Mouse (Mus musculus) macrophage (primary cell): ENCODE measurements around the gene Rnf216. TPM values are rescaled to one million over a fixed set of nuclear protein-coding genes. Genes with fewer than 3 reads are reported as not detected.

Experiments
- H3K27ac ChIP-seq: fragments of 350-480 bp; formaldehyde crosslinking; 2 replicates; pipeline ENCODE4 v1.9.0; 2021
- H3K36me3 ChIP-seq: fragments of 350-480 bp; formaldehyde crosslinking; 2 replicates; pipeline ENCODE4 v1.9.0; 2021; ENCODE audit errors: inconsistent target
- H3K4me3 ChIP-seq: fragments of 350-480 bp; formaldehyde crosslinking; 2 replicates; pipeline ENCODE4 v1.9.0; 2021; ENCODE audit errors: inconsistent target
- H3K79me2 ChIP-seq: fragments of 350-480 bp; formaldehyde crosslinking; 2 replicates; pipeline ENCODE4 v1.9.0; 2021; ENCODE audit errors: inconsistent target
- WGBS: methylation state at CpG from one replicate; pipeline ENCODE4 v1.1.7; 2026; ENCODE audit warnings: inconsistent platforms; ENCODE audit not compliant: missing documents; 5-methylcytosine and 5-hydroxymethylcytosine counted together
- polyA plus RNA-seq: library from polyadenylated mRNA; stranded (reverse); fragments of 250-400 nt; gene quantifications from 3 replicates; pipeline ENCODE4 v1.2.4, GENCODE M21; 2018; ENCODE audit warnings: inconsistent platforms

Rnf216 gene
- polyA plus RNA-seq, 1 experiment from 2014 or later = 26.2 TPM

DNA sequence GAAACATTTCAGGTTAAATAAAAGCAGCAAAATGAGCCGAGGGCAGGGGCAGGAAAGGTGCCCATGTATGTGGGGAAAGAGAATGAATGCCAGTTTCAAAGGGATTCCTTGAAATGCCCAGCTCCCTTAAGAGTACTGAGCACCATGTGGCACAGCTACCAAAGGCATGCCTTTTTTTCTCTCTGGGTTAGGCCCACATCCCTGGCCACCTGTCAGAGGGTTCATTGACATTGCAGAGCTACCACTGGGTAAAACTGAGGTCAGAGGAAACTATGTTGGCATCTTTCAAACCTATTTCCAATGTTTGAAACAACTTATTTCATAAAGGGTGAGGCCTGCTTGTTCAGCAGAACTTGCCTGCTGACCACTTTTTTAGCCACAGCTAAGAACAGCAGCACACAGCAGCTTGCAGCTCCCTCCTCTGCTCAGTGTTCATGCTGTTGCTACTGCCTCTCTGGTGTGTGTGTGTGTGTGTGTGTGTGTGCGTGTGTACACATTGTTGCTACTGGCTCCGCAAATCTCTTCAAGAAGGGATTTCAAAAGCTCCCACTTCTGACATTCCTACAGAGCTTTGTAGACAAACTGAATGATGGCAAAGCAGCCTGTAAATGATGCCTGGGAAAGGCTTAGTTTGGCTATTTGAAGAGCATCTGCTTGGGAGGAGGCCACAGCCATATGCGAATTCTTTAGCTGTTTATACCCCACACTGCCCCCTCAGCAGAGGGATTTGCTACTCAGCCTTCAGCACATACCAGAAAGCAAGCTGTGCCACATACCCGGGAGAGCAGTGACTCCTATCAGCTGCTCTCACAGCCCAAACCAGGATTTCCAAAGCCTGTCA is 59.4 kb downstream of the Rnf216 start:
- Histone ChIP-seq H3K36me3 (no peaks in the 10 kb centered on the region), H3K27ac (peak overlapping the region; percentile 72), H3K79me2 (peaks cover 7% of the 10 kb centered on the region; the same call in 1 of the 2 replicates), H3K4me3 (no peak overlapping the region)
- WGBS = 92% methylated on average over 4 of the region's 5 CpGs

DNA sequence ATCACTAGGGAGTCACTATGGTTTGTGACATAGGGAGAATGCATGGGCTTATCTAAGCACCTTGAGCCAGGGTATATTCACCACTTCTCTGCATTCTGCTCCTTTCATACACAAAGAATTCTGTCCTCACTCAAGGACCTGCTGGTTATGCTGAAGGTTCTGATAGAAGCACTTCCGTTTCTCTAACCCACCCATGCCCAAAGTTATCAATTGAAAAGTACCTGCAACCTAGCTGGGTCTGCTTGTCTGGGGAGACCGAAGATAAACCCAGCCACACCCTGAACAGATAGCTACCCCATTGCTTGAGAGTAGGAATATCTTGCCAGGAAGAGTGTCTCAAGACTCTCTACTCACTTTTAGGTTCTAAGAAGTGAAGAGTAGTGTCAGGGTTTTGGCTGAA is 60.1 kb downstream of the Rnf216 start:
- no peaks in the 10 kb centered on the region for H3K36me3 ChIP-seq
- no peak overlapping the region for H3K4me3 ChIP-seq
- H3K79me2 ChIP-seq = peaks cover 7% of the 10 kb centered on the region; the same call in 1 of the 2 replicates
- 100% methylated on average over 2 of the region's 2 CpGs for WGBS
- peak overlapping the region; percentile 72 for H3K27ac ChIP-seq

DNA sequence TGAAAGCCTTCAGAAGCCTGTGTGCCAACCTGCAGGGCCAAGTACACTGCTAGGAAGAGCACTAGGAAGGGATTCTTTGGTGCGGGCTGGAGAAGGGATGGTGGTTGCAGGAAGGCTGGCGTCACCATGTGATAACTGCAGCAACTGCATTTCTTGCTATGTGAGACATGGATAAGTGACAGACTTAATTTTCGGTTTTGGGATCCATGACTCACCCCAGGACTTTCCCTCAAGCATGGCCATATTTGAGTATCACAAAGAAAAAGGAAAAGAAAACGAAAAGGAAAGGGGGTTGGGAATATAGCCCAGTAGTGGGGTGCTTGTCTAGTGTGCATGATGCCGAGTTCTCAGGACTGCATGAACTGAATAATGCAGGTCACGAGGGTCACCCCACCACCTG is 60.9 kb downstream of the Rnf216 start:
- Histone ChIP-seq H3K4me3 (no peak overlapping the region), H3K79me2 (peaks cover 7% of the 10 kb centered on the region; the same call in 1 of the 2 replicates), H3K36me3 (no peaks in the 10 kb centered on the region), H3K27ac (peak overlapping the region; percentile 3; the same call in 1 of the 2 replicates)
- 98% methylated on average over 6 of the region's 6 CpGs for WGBS

DNA sequence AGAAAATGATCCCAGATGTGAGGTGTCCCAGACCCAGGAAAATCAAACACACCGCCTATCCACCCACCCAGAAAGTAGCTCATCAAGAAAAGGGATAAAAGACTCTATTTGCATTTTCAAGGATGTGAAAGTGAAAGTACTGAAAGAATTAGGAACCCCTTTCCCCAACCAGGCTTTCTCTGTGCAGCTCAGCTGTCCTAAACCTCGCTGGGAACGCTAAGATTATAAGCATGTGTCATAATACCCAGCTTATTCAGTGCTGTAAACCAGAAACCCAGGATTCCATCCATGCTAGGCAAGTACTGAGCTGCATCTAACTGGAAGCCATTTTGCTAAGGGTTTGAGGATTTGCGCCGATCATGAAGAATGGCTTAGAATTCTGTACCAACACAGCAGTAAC is 62.5 kb downstream of the Rnf216 start:
- H3K4me3 ChIP-seq = no peak overlapping the region
- peak overlapping the region; percentile 82 for H3K27ac ChIP-seq
- H3K36me3 ChIP-seq = no peaks in the 10 kb centered on the region; the same call in 1 of the 2 replicates
- peaks cover 7% of the 10 kb centered on the region; the same call in 1 of the 2 replicates for H3K79me2 ChIP-seq
- 35% methylated on average over 5 of the region's 5 CpGs for WGBS

DNA sequence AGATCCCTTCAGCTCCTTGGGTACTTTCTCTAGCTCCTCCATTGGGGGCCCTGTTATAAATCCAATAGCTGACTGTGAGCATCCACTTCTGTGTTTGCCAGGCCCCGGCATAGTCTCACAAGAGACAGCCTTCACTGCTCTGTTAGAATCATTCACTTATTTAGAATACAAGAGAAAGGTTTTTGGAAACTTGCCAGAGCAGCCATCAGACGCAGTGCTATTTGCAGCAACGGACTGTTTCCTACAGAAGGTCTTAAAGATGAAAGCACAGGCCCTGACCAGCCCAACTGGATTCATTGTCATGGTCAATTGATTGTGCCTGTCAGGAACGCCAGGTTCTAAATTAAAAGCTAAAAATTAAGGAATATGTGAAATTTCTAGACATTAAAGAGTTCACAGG is 63.0 kb downstream of the Rnf216 start:
- H3K27ac ChIP-seq = peak overlapping the region; percentile 82
- H3K36me3 ChIP-seq = no peaks in the 10 kb centered on the region; the same call in 1 of the 2 replicates
- H3K4me3 ChIP-seq = no peak overlapping the region
- H3K79me2 ChIP-seq = peaks cover 7% of the 10 kb centered on the region; the same call in 1 of the 2 replicates
- WGBS = 66% methylated on average over 4 of the region's 4 CpGs

DNA sequence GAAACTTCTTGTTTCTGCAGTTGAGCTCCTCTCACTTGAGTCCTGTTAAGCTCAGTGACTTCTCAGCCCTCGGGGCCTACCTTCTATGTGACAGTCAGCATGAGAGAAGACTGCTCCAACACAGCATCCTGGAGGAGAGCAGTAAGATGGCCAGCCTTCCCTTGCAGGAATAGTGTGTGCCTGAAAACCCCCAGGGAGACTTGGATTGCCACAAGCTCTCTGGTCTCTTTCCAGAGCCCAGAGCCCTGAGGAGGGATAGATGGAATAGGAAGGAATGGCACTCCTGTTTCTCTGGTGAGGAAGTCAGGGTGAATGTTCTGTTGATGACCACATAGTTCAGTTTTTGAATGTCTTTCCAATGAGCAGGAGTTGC is 63.8 kb downstream of the Rnf216 start:
- Histone ChIP-seq H3K79me2 (peaks cover 7% of the 10 kb centered on the region; the same call in 1 of the 2 replicates), H3K27ac (peak overlapping the region; percentile 82), H3K36me3 (no peaks in the 10 kb centered on the region; the same call in 1 of the 2 replicates), H3K4me3 (no peak overlapping the region)
- 67% methylated on average over 1 of the region's 1 CpGs for WGBS

DNA sequence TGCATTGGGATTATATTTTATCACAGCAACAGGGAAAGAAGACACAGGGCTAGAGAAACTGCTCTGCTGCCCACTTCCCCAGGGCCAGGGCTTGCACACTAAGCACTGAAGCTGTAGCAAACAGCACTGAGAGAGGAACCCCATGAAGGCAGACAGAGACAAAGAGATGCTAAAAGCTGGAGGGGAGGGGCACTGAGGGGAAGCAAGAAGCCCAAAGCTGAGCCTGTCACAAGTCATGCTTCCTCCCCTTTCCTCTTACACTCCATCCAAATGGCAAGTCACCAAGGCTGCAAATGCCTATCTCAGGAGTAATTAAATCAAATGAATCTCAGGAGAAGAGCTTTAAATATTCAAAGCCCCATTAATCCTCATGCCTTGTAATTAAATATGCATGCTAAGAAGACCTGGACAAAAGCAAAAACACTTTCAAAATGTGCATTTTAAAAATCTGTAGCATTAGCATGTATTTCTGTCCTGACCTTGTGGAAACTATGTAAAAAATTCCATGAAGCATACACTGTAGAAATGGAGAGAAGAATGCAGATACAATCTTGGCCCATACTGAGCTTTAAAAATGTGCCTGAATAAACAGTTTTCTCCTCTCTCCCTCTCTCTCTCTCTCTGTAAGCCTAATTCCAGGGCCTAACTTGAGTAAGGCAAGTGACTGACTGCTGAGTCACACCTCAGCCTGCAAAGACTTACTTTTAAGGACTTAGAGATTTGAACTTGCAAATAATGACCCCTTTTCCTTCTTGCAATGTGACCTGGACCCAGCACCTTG is 64.4 kb downstream of the Rnf216 start:
- H3K27ac ChIP-seq = peak overlapping the region; percentile 82
- no peaks in the 10 kb centered on the region; the same call in 1 of the 2 replicates for H3K36me3 ChIP-seq
- peaks cover 7% of the 10 kb centered on the region; the same call in 1 of the 2 replicates for H3K79me2 ChIP-seq

DNA sequence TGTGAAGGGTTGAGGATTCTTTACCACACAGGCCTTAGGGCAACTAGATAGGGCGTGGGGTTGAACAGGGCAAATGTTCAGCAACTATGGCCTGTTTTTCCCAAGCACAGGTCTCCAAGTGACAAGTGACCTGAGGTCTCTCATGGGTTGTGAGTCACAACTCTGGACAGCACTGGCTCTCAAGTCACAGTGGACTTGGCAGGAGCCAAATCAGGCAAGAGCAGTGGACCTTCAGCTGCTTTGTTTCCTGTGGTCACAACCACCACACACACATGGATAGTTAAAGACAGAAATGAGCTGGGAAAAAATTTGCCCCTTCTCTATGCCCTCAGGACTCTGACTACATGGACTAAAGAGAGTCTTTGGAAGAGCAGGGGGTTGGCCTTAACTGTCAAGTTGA is 65.2 kb downstream of the Rnf216 start:
- Histone ChIP-seq H3K27ac (peak overlapping the region; percentile 82), H3K36me3 (no peaks in the 10 kb centered on the region; the same call in 1 of the 2 replicates), H3K4me3 (no peak overlapping the region), H3K79me2 (peaks cover 7% of the 10 kb centered on the region; the same call in 1 of the 2 replicates)
- WGBS = 95% methylated on average over 1 of the region's 1 CpGs

More for the DNA sequence above, 64.4 kb downstream of the Rnf216 start:
- H3K4me3 ChIP-seq = no peak overlapping the region

DNA sequence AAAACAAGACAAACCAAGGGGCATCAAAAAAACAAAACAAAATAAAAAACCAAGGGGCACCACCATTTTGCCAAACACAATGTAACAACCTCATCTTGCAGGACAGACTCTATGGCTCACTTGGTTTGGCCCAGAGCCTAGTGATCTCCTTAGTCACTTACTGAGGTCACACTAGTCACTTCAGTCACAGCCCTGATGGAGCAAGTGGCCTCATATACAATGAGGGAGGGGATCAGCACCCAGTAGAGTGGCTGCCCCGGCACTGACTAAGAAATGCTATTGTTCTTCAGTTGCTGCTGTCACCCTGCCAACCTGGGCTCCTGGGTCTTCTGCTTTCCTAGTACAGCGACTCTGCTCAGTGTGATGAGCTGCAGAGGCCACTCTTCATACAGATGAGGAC is 68.9 kb downstream of the Rnf216 start:
- 85% methylated on average over 2 of the region's 2 CpGs for WGBS
- Histone ChIP-seq H3K27ac (no peak overlapping the region), H3K79me2 (no peaks in the 10 kb centered on the region; the same call in 1 of the 2 replicates), H3K36me3 (no peaks in the 10 kb centered on the region; the same call in 1 of the 2 replicates), H3K4me3 (no peak overlapping the region)

DNA sequence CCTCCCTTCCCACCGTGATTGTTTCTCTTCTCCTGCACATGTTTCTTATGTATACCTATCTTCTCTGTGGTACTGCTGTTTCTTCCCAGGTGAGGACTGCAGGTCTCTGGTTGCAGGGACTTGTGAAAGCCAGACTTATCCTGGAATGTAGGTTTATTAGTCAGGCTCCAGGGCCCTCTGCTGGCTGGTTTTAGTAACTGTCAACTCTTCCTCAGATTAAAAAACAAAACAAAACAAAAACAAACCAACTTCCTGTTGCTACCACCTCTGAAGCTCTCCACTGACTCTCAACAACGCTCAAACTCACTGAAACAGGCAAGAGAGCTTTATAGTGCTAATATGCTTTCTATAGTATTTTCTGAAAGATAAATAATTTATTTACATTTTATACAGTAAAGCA is 69.5 kb downstream of the Rnf216 start:
- WGBS = 96% methylated on average over 2 of the region's 2 CpGs
- no peak overlapping the region for H3K4me3 ChIP-seq
- no peaks in the 10 kb centered on the region; the same call in 1 of the 2 replicates for H3K36me3 ChIP-seq
- no peaks in the 10 kb centered on the region; the same call in 1 of the 2 replicates for H3K79me2 ChIP-seq
- H3K27ac ChIP-seq = no peak overlapping the region

DNA sequence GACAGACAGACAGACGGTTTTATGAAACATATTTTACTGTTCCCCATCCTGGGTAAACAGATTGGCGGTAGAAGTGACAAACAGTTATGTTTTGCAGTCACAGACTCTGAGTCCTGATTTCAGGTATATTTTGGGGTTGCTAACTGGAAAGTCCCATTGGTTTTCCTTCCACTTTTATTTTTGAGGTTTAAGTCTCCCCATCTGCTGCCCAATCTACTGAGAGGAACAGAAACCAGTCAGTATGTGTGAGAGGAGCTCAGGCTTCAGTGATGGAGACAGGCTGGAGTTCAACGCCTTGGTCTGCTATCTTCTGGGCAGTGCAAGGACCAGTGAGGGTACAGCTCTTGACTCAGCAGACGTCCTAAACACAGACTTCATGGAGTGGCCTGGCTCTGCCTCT is 74.0 kb downstream of the Rnf216 start:
- H3K79me2 ChIP-seq = no peaks in the 10 kb centered on the region
- H3K27ac ChIP-seq = no peak overlapping the region
- no peaks in the 10 kb centered on the region for H3K36me3 ChIP-seq
- WGBS = 15% methylated on average over 4 of the region's 4 CpGs
- H3K4me3 ChIP-seq = no peak overlapping the region

DNA sequence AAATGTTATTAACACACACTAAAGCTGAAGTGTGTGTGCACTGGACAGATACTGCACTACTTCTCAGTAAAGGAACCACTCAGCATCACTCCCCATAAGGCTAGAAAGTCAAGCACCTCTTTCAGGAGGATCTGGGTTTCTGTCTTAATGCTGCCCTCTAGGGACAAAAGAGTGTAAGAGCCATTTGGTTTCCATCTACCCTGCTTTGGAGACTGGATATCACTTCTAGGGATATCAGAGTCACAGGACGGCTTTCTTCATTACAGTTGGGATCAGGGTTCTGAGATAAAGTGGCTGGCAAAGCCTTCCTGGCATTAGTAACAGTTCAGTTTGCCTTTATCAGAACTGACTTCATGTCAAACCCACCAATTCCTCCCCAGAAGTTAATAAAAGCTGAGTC is 75.6 kb downstream of the Rnf216 start:
- Histone ChIP-seq H3K79me2 (no peaks in the 10 kb centered on the region), H3K4me3 (no peak overlapping the region), H3K27ac (no peak overlapping the region), H3K36me3 (no peaks in the 10 kb centered on the region)
- 67% methylated on average over 1 of the region's 1 CpGs for whole genome bisulfite sequencing

DNA sequence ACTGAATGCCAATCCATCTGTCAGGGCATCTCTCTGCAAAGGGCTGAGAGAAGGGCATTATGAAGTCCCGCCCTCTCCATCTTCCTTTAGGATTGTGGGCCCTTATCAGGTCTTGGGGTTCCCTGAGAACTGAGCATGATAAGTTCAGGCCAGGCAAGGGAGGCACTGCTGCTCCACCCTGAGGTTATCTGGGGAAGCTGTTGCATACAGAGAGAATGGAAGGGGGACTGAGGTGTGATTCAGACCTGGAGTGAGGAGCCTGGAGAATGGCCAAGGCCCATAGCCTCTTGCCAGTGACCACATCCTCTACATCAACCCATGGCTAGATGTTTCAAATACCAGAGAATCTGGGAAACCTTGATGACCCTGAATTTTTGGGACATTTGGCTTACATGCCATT is 76.7 kb downstream of the Rnf216 start:
- Histone ChIP-seq H3K27ac (no peak overlapping the region), H3K4me3 (no peak overlapping the region), H3K79me2 (no peaks in the 10 kb centered on the region; the same call in 1 of the 2 replicates), H3K36me3 (no peaks in the 10 kb centered on the region)
- 100% methylated on average over 1 of the region's 1 CpGs for WGBS

DNA sequence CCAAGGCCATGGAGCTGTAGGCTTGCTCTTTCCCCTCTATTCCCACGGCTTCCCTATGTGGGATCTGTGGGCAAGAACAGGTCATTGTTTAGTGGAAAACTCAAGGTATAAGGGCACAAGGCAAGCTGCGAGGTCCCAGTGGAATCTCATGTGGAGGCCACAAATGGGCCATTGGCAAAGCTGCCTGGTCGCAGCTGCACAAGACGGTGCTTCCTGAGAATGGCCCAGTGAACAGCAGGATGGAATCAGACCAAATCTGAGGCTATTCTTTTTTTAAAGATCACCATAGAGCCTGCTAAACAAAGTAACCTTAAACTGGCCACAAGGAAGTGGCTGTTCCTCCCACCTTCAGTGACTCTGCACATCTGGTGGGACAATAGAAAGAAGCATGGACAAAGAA is 77.5 kb downstream of the Rnf216 start:
- no peak overlapping the region for H3K4me3 ChIP-seq
- no peak overlapping the region for H3K27ac ChIP-seq
- H3K79me2 ChIP-seq = no peaks in the 10 kb centered on the region; the same call in 1 of the 2 replicates
- WGBS = 89% methylated on average over 4 of the region's 4 CpGs
- no peaks in the 10 kb centered on the region for H3K36me3 ChIP-seq

DNA sequence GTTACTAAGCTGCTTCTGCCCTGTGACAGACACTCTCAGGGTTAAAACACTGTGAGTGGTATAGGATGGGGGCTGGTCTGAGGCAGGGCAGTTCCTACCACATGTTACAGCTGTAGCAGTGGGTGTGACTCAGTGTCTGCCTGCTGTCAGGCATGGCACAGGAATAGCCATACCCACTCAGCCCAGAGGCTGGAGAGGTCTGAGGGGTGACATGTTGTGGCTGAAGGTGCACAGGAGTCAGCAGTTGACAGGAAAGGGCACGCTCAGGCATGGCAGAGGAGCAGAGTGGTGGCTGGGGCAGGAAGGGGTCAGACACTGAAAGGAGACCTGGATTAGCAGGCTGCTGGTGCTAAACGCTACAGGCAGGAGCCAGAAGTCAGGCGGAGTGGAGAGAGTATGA is 78.7 kb downstream of the Rnf216 start:
- Histone ChIP-seq H3K36me3 (no peaks in the 10 kb centered on the region), H3K27ac (no peak overlapping the region), H3K4me3 (no peak overlapping the region), H3K79me2 (no peaks in the 10 kb centered on the region; the same call in 1 of the 2 replicates)
- 96% methylated on average over 3 of the region's 3 CpGs for WGBS
